Mouse (Mus musculus): ENCODE measurements at regions not wholly inside any gene's neighbourhood (a gene's known extent, or its start where the extent isn't known, plus 50 kb on each side); places are given as distances from the start of the nearest gene placed in this dataset.

DNA sequence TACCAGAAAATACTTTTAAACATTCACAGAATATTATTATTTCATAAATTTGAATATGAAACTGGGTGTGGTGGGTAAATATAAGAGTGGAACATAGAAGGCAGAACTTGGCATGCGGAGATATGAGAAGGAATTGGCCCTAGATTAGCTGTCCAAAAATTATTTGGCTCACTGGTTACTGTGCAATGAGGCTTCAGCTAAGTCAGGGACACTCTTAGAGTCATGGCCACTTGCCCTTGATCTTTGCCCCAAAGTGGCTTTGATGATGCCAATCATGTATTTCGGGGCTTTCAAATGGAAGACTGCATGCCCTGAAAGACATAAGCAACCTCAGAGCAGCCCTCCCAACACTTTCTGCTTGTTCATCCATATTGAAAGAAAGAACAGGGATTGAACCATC is 76.9 kb downstream of the Pxdc1 start:
- no peak for DNase-seq

DNA sequence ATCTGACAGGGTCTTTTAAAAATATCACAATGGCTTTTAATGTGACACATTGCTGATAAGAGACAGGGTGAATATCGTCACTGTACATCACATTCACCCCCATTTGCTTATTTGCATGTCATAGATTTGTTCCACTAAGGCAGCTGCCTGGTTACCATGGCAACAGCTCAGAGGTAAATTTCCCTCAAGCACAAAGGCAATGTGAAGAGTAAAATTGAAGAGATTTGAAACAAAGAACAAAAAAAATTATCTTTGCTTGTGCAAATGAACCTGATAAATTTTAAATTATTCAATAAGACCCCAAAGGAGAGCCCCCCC is 77.3 kb downstream of the Pxdc1 start:
- DNase-seq = no peak

DNA sequence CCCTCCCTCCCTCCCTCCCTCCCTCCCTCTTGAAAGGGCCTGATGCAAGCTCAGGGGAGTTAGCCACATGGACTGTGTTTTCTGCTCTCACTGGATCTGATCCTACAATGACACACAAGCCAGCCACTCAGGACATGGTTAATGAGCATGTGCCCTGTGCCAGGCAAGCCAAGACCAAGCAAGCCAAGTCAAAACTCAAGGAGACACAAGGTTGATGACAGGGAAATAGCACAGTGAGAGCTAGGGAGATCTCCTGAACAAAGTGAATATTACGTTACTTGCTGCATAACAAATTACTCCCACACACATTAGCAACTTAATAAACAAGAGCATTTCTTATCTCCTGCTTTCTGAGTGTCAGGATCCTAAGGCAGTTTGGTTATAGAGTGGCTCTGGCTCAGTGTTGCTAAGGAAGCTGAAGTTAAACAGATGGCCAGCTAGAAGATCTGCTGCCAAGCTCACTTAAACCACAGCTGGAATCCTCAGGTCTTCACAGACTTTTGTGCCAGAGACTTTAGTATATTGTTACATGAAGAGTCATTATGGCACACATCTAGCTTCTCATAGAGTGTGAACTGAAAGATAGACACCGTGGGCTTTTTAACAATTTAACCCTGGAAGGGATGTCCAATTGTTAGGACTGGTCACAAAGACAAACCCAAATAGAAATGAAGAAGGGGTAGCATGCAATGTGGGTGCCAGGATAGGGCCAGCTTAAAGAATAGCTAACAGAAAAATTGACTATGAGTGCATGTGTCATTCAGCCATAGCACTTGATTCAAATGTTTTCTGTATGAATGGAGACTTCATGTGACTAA is 77.9 kb downstream of the Pxdc1 start:
- no peak for DNase-seq

DNA sequence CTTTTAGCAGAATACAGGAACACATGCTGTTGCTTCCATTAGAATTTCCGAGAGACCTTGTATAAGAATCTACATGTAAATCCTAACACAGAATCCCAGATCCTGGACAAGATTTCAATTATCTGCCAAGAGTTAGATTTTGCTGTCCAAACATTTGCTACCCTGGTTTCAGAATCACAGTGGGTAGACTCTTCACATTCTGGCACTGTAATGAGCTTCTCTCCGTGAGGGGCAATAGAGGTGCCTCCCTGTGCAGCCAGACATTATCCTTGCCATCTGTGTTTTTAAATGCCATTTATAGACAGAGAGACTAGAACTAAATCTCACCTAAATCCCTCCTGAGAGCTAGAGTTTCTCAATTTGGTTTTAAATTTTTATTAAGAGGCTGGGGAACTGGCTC is 84.0 kb downstream of the Pxdc1 start:
- DNase-seq = no peak

DNA sequence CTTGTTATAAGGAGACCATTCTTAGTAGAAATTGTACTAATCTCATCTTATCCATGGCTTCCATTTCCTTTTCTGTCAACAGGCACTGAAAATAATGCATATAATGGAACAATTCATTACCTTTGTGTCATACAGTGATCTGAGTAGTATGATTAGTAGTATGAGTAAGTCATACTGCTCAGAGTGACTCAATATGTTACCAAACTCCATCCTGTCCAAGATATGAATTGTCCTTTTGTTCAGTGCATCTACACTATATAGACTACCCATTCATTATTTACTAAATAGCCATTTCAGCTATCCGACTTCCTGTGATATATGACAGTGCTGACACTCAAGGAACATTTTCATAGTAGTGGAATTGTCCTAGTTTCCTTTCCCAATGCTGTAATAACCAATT is 86.6 kb downstream of the Pxdc1 start:
- DNase-seq = no peak

DNA sequence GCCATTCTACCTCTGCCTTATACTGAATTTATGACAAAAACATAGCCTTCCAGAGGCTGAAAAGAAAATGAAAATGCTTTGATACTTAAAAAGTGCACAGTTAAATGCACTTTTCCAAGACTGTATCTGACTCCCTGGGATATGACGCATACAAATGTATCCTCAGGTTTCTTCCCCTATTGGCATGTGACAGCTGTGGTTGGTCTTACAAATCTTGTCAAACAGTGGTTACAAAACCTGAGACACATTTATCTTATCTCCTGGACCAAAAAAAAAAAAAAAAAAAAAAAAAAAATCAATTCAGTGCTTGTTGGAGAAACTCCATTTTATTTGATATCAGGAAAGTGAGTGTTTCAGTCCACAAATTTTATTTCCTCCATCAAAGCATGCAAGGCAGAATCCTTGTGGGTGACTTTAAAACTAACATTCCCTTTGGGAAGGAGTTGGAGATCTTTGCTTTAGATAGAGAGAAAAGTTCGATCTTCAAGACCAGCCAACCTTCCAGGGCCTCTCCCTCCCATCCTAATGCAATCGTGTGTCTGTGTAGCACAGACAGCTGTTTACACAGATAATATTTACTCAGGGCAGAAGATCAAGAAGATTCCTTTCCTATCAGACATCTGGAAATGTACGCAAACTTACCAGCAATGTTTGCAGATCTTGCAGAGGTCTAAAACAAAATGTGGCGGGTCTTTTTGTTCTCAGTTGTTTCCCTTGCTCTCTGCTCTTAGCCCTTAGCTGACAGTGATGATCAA is 103.0 kb downstream of the Pxdc1 start:
- DNase-seq = no peak

DNA sequence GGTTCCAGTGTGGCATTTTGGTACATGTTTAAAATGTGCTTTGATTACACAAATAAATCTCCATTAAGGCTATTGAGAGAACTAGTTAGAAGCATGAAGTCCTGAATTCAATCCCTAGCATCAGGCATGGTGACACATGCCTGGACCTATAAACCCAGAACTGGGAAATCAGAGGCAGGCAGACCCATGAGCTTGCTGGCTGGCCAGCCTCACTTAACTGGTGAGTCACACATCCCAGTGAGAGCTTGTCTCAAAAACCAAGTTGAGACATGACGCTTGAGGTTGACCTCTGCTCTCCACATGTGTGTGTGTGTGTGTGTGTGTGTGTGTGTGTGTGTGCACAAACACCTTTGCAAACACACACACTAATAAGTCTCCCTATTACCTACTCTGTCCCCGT is 112.6 kb downstream of the Pxdc1 start:
- no peak for DNase-seq

DNA sequence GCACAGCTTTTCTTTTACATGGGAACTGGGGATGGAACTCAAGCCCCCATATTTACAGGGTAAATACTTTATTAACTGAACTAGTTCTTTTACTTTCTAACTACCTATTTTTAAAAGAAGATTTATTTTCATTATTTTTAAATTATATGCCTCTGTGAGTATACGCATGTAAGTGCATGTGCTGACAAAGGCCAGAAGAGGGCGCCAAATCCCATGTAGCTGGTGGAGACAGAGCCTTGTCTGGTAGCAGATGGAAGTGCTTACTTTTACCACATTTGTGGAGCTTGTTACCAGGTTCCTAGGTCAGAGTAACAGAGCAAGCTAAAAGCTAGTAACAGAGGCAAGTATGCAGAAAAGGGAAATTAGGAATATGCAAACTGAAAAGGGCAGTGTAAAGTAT is 119.4 kb downstream of the Pxdc1 start:
- DNase-seq = no peak

DNA sequence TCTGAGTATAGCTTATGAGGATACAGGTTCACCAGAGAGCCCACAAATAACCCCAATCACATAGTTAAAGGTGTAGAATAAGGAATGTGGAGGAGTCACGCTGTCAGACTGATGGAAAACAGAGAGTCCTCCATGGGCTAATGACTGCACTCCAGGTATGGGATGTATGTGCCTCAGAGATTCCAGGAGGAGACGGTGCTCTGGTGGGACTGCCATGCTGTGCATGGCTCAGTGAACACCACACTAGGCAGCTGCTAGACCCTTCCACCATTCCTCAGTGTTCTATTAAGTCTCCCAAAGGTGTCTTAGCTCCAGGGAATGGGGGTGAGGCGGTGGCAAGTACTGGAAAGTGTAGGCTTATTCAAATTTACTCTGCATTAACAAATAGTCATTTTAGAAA is 142.0 kb downstream of the Pxdc1 start:
- no peak for DNase-seq

DNA sequence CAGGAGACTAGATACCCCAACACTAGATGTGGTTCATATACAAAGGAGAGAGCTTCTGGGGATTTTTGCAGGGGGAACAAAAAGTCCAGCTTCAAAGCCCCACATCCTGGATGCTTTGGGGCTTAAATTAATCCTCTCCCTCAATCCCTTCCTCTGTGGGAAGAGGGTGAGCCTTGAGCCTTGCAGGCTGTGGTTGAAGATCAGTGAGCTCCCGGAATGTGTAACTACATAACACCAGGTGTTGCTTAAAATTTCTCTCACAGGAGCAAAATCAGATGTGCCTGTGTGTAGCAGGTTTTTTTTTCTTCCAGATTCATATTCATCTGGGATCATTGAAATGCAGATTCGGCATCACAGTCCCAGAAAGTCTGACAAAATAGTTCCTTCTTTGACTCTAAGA is 146.1 kb downstream of the Pxdc1 start:
- DNase-seq = no peak

DNA sequence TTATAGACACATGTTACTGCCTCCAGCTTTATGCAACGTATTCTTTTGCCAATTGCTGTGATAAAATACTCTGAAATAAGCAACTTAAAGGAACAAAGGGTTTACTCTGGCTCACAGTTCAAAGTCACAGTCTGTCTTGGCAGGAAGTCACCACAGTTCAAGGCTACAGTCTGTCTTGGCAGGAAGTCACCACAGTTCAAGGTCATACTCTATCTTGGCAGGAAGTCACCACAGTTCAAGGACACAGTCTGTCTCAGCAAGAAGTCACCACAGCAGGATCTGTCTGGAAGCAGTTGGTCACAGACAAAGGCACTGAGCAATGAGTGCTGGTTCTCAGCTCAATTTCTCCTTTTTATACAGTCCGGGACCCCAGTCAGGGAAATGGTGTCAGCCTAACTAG is 147.4 kb downstream of the Pxdc1 start:
- DNase-seq = no peak

DNA sequence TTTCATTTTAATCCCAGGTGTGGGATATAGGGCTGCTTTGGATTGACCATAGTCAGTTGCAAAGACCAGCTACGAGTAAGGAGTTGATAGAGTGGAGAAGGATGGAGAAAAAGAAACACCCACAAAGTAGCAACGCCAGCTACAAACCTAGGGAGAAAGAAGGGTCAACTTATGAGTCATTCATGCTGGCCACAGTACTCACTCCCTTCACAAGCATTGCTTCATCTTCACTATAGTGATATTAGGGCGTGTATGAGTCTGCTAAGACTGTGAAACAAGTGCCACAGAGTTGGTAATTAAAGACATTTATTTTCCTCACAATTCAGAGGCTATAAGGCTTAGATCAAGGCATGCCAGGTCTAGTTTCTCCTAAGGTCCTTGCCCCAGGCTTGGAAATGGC is 148.4 kb downstream of the Pxdc1 start:
- DNase-seq = no peak

DNA sequence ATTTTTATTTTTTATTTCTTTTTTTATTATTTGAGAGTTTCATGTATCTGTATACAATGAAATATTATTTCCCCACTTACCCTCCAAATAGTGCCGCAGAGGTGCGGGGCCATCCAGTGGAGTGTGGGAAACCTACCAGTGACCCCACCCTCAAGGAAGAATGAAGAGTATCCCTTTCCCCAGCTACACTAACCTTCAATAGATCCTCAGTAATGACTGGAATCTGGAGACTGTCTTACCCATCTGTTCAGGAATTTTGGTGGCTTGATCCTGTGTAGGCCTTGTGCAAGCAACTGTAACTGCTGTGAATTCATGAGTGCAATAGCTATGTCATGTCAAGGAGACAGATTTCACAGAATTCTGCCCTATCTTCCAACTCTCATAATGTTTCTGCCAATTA is 153.9 kb upstream of the Slc22a23 start:
- no peak for DNase-seq

DNA sequence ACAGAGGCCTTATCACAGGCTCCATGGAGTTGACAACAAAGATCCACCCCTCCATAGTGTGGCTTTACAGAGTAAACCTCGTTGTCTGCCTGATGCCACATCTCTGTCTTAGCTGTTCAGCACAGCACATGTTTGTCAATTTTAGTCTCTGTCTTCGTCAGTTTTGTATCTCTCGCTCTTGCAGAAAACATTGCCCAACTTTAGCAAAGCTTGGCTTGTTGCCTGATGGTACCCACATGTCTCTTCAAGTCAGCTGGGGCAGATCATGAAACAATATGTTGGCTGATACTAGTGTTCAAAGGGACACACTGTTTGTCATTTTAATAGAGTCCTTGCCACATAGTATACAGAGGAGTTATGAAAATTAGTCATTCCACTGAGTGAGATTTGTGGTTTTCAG is 152.7 kb upstream of the Slc22a23 start:
- DNase-seq = no peak

DNA sequence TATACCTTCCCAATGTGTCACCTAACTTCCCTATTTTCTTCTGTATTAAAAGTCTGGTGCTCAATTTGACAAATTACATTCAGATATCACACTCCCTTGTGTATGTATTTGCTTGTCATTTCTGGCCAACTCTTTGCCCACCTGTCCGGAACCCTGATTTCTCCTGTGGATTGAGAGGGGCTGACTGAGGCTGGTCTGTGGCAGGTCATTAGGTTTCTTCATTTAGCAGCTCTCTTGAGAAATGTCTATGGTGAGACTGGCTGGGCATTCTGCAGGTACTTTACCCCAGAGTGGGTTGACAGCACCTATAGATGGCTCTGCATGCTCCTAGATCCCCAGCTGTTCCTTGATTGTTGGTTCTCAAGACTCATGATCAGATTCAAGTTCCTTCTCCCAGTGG is 139.8 kb upstream of the Slc22a23 start:
- no peak for DNase-seq

DNA sequence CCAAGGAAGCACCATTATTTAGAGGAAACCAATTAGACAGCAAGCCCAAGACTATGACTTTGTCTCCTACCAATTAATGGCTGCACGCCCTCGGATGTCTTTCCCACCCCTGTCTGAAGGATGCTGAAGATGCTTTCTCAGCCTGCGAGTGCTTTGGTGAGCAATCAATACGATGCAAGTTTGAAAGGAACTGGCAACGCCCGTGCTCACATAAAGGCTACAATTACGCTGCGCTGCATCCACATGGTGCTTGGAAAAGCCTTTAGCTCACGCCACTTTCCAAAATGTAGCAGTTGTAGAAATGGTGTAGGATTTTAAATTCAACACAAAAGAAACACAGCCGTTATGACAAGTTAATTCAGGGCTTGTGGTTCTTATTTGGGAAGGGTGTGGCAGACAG is 136.5 kb upstream of the Slc22a23 start:
- DNase-seq = no peak

DNA sequence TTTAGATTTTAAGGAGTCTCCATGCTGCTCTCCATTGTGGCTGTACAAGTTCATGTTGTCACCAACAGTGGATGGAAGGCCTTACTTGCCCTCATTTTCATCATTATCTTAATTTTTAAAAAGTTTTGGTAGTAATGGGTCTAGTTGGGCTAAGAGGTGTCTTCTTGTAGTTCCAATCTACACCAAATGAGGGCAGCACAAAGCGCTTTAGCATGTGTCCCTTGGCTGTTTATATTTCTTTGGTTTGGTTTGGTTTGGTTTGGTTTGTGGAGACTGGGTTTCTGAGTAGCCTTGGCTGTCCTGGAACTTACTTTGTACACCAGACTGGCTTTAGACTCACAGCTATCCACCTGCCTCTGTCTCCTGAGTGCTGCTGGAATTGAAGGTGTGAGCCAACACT is 125.4 kb upstream of the Slc22a23 start:
- no peak for DNase-seq

DNA sequence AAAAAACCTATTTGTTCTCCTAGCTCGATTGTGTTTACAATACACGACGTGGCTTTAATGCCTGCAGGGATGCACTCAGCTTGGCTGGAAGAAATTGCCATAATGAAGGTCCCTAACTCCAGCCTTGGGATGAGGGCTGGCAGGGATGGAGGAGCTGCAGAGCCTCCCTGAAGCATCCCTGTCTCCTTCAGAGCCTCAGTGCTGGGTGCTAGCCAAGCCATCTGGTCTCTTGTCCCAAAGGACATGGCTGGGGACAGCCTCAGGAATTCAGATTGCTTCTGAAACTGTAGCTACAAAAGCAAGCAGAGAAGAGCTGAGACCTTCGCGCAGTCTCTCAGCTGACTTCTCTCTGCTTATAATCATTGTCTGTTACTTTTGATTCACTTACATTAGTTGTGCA is 124.6 kb upstream of the Slc22a23 start:
- no peak for DNase-seq

DNA sequence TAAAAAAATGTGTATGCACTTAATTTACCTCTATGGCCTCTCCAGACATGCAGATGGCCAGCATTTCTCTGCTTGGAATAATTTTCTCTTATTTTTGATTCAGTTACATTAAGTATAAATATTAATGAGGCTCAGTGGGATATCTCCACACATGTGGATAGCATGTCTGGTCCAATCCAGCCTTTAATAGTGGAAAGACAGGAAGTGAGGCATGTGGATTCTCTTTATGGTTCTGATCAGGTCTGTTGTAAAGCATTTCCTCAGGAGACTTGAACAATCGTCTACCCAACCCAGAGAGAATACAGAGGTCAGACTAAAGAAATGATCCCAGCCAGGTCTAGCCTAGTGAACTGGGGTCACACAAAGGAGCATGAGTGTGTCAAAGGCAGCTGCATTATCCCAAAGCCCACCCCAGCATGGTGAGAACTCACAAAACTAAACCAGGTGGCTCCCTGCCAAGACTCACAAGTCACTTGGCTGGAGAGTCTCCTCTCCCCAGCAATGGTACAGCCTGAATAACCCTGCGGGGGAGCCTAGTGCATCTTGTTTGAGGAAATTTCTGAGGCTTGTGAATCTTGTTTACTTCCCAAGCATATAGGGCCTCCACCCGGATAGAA is 123.3 kb upstream of the Slc22a23 start:
- DNase-seq = no peak

DNA sequence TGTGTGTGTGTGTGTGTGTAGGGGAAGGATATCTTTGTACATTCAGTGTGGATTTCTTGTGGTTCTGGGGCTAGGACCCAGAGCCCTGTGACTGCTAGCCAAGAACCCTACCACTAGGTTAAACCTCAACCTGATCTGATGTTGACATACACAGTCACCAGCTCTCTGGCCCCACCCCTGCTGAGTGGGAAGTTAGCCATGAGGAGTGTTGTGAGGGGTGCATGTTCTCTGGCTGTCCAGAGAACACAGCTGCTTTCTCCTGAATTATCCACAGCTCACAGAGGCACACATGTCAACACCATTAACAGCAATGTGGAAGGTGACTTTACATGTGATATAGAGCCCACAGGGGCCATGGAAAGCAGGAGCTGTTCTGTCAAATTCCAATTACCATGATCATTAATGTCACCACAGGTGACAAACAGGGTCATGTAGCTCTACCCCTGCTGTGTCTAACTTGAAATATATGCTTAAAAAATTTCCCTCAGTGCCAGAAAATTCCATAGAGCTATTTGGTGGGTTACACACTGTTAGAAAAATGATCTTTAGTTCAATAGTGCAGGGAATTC is 121.0 kb upstream of the Slc22a23 start:
- DNase-seq = no peak

DNA sequence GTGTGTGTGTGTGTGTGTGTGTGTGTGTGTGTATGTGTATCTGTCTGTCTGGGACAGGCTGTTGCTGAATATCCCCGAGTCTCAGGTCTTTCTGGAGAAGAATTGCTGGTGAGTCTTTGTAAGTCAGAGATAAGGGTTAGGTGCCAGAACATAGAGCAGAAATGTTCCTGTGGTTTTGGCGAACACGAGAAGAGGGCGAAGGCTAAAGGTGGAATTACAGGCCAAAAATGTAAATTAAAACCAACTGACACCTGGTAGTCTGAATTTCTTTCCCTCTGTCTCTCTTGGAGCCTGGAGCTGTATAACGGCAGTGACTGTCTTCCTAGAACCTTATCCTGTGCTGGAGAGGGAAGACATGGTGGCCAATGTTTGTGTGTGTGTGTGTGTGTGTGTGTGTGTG is 120.5 kb upstream of the Slc22a23 start:
- DNase-seq = no peak

DNA sequence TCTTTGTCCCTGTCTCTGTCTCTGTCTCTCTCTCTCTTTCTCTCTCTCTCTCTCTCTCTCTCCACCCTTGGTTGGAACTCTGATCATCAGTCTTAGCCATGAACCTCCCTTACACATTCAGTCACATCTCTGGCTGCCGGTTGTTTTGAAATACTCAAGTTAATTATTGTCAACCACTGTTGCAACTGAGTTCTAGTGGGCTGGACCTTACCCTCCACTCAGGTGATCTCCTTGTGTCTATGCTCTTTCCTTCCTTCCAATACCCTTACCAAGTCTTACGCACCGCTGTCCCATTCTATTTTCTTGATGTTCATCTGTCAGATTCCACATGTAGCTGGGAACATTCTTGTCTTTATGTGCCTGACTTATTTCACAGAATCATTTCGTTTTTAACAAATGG is 119.2 kb upstream of the Slc22a23 start:
- DNase-seq = peak; percentile 77

DNA sequence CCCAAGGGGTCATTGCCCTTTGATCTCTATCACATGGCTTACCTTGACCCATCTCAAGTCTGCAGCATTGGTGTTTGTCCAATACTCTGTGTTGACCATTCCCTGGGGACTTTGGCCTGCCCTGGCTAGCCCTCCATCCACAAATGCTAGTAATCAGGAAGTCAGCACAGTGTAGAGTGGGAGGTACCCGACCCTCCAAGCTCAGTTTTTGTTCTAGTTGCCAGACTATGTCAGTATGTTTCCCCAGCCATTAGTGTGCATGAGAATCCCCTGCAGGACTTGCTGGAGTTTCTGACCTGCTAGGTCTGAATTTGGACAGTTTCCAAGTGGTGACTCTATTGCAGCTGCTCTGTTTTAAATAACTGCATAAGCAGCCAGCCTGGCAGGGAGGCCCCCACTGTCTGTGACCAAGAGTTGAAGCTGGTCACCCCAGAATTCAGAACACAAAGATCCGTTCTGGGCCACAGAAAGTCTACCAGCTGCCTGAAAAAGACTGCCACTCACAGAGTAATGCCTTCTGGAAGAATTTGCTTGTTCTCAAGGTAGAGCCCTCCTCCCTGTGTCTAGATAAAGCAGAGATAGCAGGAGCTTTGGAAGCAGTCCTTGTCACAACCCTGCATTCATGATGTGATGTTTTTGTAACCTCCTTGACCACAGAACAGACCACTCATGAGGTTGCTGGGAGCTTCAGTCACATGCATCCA is 118.0 kb upstream of the Slc22a23 start:
- DNase-seq = peak; percentile 77

All from kidney, adult 11 months (tissue).